Mouse (Mus musculus): Measurements from ENCODE around the gene Fcgrt. TPM values are rescaled to one million over a fixed set of nuclear protein-coding genes. Genes with fewer than 3 reads are reported as not detected.

Fcgrt gene
- polyA plus RNA-seq, 1 experiment from 2014 or later: 143 TPM

- no peak overlapping the region for H3K9ac ChIP-seq (replicated peaks; ENCODE audit: low read depth)
- no peak overlapping the region for H3K27ac ChIP-seq (ENCODE audit: low read length)
- no peak for ATAC-seq
- DNase-seq (ENCODE audit: low spot score): peak; percentile 38
- peaks cover 9% of the 10 kb centered on the region for H3K36me3 ChIP-seq (ENCODE audit: insufficient read depth, low read length)
- H3K27me3 ChIP-seq (replicated peaks; ENCODE audit: insufficient read depth, low read length): no peaks in the 10 kb centered on the region
- H3K4me2 ChIP-seq (replicated peaks; ENCODE audit: low read depth, low read length): no peak overlapping the region
- peak; percentile 67 for TF ChIP-seq CTCF (IDR thresholded peaks at IDR 0.05)
- TF ChIP-seq EP300 (IDR thresholded peaks at IDR 0.05): no peak
- H3K4me1 ChIP-seq (ENCODE audit: insufficient read depth, low read depth, low read length): no peaks in the 10 kb centered on the region
- WGBS: 82% methylated on average over 2 of the region's 2 CpGs
- no peaks in the 10 kb centered on the region for H3K9me3 ChIP-seq (ENCODE audit: low read length)
- no peak overlapping the region for H3K4me3 ChIP-seq (ENCODE audit: low read depth, low read length)
Observed at GRCm38 (mm10) chr7:45072230-45072629, 31.4 kb downstream of the Fcgrt start.

- Histone ChIP-seq H3K4me1 (ENCODE audit: insufficient read depth, low read depth, low read length) (no peaks in the 10 kb centered on the region), H3K4me3 (ENCODE audit: low read depth, low read length) (no peak overlapping the region), H3K36me3 (ENCODE audit: insufficient read depth, low read length) (no peaks in the 10 kb centered on the region; the same call in 1 of the 2 replicates), H3K27ac (ENCODE audit: low read length) (no peak overlapping the region), H3K9ac (replicated peaks; ENCODE audit: low read depth) (no peak overlapping the region), H3K27me3 (replicated peaks; ENCODE audit: insufficient read depth, low read length) (no peaks in the 10 kb centered on the region), H3K4me2 (replicated peaks; ENCODE audit: low read depth, low read length) (no peak overlapping the region), H3K9me3 (ENCODE audit: low read length) (no peaks in the 10 kb centered on the region)
- DNase-seq (ENCODE audit: low spot score): no peak
- 84% methylated on average over 2 of the region's 2 CpGs for WGBS
- TF ChIP-seq EP300 (IDR thresholded peaks at IDR 0.05) (no peak), CTCF (IDR thresholded peaks at IDR 0.05) (no peak)
- no peak for ATAC-seq
Observed at GRCm38 (mm10) chr7:45069671-45070070, 34.0 kb downstream of the Fcgrt start.

GRCm38 (mm10) chr7:45068000-45068318, 35.7 kb downstream of the Fcgrt start:
- Histone ChIP-seq H3K9me3 (ENCODE audit: low read length) (no peaks in the 10 kb centered on the region), H3K27ac (ENCODE audit: low read length) (no peak overlapping the region), H3K27me3 (replicated peaks; ENCODE audit: insufficient read depth, low read length) (no peaks in the 10 kb centered on the region), H3K36me3 (ENCODE audit: insufficient read depth, low read length) (no peaks in the 10 kb centered on the region; the same call in 1 of the 2 replicates), H3K4me2 (replicated peaks; ENCODE audit: low read depth, low read length) (no peak overlapping the region), H3K9ac (replicated peaks; ENCODE audit: low read depth) (no peak overlapping the region), H3K4me3 (ENCODE audit: low read depth, low read length) (no peak overlapping the region), H3K4me1 (ENCODE audit: insufficient read depth, low read depth, low read length) (no peaks in the 10 kb centered on the region)
- WGBS: 15% methylated on average over 5 of the region's 5 CpGs
- peak; percentile 90 for TF ChIP-seq CTCF (IDR thresholded peaks at IDR 0.05)
- no peak for TF ChIP-seq EP300 (IDR thresholded peaks at IDR 0.05)
- ATAC-seq: peak; percentile 70
- peak; percentile 74 for DNase-seq (ENCODE audit: low spot score)

GRCm38 (mm10) chr7:45067190-45067999, 36.3 kb downstream of the Fcgrt start:
- Histone ChIP-seq H3K4me1 (ENCODE audit: insufficient read depth, low read depth, low read length) (no peaks in the 10 kb centered on the region), H3K27me3 (replicated peaks; ENCODE audit: insufficient read depth, low read length) (no peaks in the 10 kb centered on the region), H3K27ac (ENCODE audit: low read length) (no peak overlapping the region), H3K4me3 (ENCODE audit: low read depth, low read length) (no peak overlapping the region), H3K4me2 (replicated peaks; ENCODE audit: low read depth, low read length) (no peak overlapping the region), H3K36me3 (ENCODE audit: insufficient read depth, low read length) (no peaks in the 10 kb centered on the region; the same call in 1 of the 2 replicates), H3K9me3 (ENCODE audit: low read length) (no peaks in the 10 kb centered on the region), H3K9ac (replicated peaks; ENCODE audit: low read depth) (no peak overlapping the region)
- 77% methylated on average over 4 of the region's 4 CpGs for WGBS
- DNase-seq (ENCODE audit: low spot score) (no peak), ATAC-seq (peak; percentile 41)
- TF ChIP-seq EP300 (IDR thresholded peaks at IDR 0.05): no peak
- no peak for TF ChIP-seq CTCF (IDR thresholded peaks at IDR 0.05)

- DNase-seq (ENCODE audit: low spot score): peak; percentile 99
- peak within 1 kb of the TSS; percentile 64 for H3K4me2 ChIP-seq (replicated peaks; ENCODE audit: low read depth, low read length)
- no peaks in the 10 kb centered on the region for H3K27me3 ChIP-seq (replicated peaks; ENCODE audit: insufficient read depth, low read length)
- H3K9me3 ChIP-seq (ENCODE audit: low read length): no peaks in the 10 kb centered on the region
- H3K9ac ChIP-seq (replicated peaks; ENCODE audit: low read depth): peak within 1 kb of the TSS; percentile 53
- ATAC-seq: peak; percentile 93
- H3K36me3 ChIP-seq (ENCODE audit: insufficient read depth, low read length): 0 out of 2 replicates have a peak, but pooled peaks cover 4% of the 10 kb centered on the region
- no peaks in the 10 kb centered on the region; the same call in 1 of the 2 replicates for H3K4me1 ChIP-seq (ENCODE audit: insufficient read depth, low read depth, low read length)
- WGBS: under 1% methylated on average over 31 of the region's 31 CpGs
- peak within 1 kb of the TSS; percentile 90 for H3K27ac ChIP-seq (ENCODE audit: low read length)
- TF ChIP-seq CTCF (IDR thresholded peaks at IDR 0.05): peak; percentile 29
- TF ChIP-seq EP300 (IDR thresholded peaks at IDR 0.05): no peak; the same call in 1 of the 2 replicates
- peak within 1 kb of the TSS; percentile 63 for H3K4me3 ChIP-seq (ENCODE audit: low read depth, low read length)
Observed at GRCm38 (mm10) chr7:45062239-45062835, 41.3 kb downstream of the Fcgrt start, which contains the start of the genes Nosip and Prrg2. Nosip (plus strand) TSS chr7:45062429. Prrg2 (minus strand) TSS chr7:45062677.

GRCm38 (mm10) chr7:45061532-45062075, 42.0 kb downstream of the Fcgrt start:
- Histone ChIP-seq H3K9me3 (ENCODE audit: low read length) (no peaks in the 10 kb centered on the region), H3K27me3 (replicated peaks; ENCODE audit: insufficient read depth, low read length) (no peaks in the 10 kb centered on the region), H3K4me1 (ENCODE audit: insufficient read depth, low read depth, low read length) (no peaks in the 10 kb centered on the region; the same call in 1 of the 2 replicates), H3K36me3 (ENCODE audit: insufficient read depth, low read length) (0 out of 2 replicates have a peak, but pooled peaks cover 4% of the 10 kb centered on the region), H3K27ac (ENCODE audit: low read length) (peak overlapping the region; percentile 90), H3K9ac (replicated peaks; ENCODE audit: low read depth) (peak overlapping the region; percentile 53), H3K4me2 (replicated peaks; ENCODE audit: low read depth, low read length) (peak overlapping the region; percentile 57), H3K4me3 (ENCODE audit: low read depth, low read length) (peak overlapping the region; percentile 63)
- peak; percentile 45 for ATAC-seq
- TF ChIP-seq EP300 (IDR thresholded peaks at IDR 0.05) (no peak), CTCF (IDR thresholded peaks at IDR 0.05) (no peak)
- 14% methylated on average over 11 of the region's 11 CpGs for WGBS
- peak; percentile 81 for DNase-seq (ENCODE audit: low spot score)
